Mouse (Mus musculus): Measurements from ENCODE around the gene BC025920.

- TF ChIP-seq CTCF (IDR thresholded peaks at IDR 0.05; ENCODE audit: extremely low read depth, insufficient read depth, insufficient read length, insufficient replicate concordance) (peak; percentile 92), POLR2A (IDR thresholded peaks at IDR 0.05; ENCODE audit: low read depth, low read length) (no peak)
Observed at GRCm38 (mm10) chr10:81604968-81605665, 953 bp upstream of the BC025920 start.

Data from spleen, adult 2 months (tissue).